Mouse (Mus musculus) neural tube, embryonic 10.5 days (tissue): ENCODE measurements around the gene Pde6d.

ENCODE experiments used
- DNase-seq: peaks from one replicate; pipeline ENCODE4 v3.0.0-alpha.2; 2017; ENCODE audit warnings: low spot score; ENCODE audit errors: extremely low spot score

Pde6d gene

DNA sequence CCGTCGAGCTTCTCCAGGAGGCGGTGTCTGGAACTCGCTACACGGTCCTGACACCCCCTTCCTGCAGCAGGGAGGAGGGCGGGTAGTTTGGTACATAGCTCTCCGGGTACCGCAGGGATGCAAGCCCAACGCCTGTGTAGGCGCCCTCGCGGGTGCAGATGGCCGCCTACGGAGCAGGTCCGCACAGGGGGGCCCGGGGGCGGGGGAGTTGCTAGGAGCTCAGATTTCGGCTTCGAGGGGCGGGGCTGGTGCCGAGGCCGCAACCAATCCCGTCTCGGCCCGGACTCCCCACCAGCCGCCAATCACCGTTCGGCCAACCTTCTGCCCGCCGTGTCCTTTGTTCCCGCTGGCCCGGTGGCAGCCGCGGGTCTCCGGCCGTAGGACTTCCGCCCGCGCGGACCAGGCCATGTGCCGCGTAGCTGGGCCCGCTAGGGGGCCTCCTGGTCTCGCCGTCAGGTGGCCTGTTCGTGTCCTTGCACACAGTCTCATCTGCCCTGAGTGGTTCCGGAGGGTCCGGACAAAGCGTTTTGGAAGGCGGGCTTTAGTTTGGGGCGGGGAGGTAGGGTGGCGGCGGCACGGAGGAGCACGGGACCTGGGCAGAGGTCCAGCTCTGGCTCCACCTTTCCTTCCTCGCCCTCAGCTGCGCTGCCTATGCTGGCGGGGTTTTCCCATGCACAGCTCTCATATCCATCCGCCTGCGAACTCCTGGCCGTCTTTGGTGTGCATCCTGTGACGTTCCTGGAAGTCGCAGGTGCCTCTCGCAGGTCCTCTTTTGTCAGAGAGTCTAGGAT, 78.3 kb downstream of the Pde6d start:
- DNase-seq, result peak; percentile 97

DNA sequence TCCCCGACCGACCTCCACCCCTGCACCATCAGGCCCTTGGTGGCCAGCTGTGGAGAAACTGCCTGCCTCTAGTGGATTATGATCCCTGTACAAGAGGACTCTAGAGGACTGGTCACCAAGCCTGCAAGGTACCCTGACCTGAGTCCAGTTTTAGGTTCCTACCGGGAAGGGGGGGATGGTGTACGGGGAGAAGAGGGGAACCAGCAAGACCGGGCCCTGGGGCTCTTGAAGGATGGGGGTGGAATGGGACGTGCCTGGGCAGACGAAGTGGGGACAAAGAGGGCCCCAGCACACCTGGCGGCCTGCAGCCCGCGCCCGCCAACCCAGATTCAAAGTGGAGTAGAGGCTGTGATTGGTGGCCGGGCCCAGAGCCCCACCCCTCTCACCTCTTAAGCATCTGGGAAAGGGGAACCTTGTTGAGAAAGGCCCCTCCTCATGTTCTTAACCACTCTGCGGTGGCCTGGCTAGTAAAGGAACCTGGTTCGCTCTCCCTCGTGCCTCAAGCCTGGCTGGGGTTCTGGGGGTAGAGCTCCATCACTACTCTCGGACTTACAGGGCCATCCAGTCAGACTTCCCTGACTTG, 79.2 kb downstream of the Pde6d start:
- peak; percentile 79 for DNase-seq

GRCm38 (mm10) chr1:86502221-86503048, 80.0 kb downstream of the Pde6d start:
- DNase-seq, result no peak

DNA sequence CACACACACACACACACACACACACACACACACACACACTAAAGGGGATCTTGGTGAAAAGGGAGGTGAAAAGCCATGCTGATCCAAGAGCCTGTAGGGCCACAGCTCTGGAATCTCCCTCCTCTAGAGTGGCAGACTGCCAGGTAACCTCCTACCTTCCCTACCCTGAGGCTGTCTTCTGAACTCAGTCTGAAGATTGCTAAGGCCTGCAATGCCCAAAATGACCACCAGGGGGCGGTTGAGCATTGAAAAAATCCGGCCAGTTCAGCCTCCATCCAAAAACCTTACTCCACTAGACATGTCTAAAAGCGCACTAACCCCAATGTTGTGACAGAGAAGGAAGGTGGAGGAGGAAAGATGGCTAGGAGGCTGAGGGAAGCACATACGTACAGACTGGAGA, 80.9 kb downstream of the Pde6d start:
- peak; percentile 97 for DNase-seq

DNA sequence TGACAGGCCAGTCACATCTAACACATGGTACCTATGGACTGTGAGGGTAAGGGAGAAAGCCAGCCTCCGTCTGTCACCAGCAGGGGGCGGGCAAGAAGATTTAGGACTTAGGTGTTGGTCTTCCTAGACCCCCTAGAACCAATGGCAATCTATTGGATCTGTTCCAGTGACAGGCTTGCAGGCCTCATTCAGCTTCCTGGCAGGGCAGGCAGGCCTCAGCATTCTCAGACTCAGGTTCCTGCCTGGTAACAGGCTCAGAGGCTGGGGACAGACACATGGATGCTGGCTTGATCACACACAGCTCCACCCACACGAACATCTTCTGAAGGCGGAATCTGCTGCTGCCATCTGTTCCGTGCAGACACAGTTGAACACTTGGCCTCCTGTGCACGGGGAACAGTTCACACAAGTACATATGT, 81.3 kb downstream of the Pde6d start:
- peak; percentile 67 for DNase-seq

DNA sequence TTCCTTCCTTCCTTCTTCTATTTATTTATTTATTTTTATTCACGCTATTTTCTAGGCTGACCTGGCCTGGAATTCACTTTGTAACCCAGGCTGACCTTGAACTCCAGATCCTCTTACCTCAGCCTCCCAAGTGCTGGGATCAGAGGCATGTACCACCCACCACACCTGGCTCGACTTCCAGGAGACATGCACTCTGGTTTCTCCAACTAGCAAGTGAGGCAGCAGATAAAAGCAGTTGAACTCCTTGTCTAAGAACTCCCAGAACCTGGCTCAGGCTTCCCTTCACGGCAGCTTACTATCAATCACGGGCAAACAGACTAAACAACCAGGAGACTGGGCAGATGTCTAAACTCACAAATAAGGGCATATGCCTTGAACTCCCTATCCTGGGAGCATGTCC, 81.7 kb downstream of the Pde6d start:
- no peak for DNase-seq

DNA sequence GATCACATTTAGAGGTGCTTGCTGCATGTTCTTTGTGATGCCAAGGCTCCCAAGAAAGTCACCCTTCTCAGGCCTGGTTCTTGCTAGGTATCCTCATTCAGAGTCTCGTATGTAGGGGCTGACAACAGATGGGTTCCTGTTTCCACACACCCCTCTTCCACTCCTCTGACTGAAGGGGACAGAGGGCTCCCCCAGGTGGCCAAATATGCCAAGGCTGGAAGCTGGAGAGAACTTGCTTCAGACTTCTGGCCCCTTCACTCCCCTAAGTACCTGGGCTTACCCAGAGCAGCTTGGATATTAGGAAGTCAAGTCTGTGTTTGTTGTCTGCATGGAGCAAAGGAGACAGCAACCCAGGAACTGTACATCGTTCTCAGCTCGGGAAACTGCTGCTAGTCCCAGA, 82.5 kb downstream of the Pde6d start:
- DNase-seq, result no peak

GRCm38 (mm10) chr1:86498611-86499010, 83.8 kb downstream of the Pde6d start:
- no peak for DNase-seq

DNA sequence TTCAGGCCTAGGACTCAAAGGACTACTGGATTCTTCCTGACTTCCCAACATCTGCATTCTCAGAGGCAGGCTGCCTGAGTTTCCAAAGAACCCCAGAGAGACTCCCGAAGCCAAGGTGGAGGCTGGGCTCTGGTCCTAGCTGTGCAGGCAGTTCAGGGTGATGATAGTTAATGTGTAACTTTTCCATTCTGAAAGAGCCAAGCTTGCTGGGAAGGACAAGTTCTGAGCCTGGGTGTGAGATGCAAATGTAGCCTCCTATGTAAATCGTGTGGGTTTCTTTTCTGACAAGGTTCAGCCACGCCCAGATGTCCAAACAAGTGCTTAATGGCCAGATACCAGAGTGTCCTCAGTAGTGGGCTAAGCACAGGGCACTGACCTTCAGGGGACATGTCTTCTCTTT, 84.4 kb downstream of the Pde6d start:
- no peak for DNase-seq

DNA sequence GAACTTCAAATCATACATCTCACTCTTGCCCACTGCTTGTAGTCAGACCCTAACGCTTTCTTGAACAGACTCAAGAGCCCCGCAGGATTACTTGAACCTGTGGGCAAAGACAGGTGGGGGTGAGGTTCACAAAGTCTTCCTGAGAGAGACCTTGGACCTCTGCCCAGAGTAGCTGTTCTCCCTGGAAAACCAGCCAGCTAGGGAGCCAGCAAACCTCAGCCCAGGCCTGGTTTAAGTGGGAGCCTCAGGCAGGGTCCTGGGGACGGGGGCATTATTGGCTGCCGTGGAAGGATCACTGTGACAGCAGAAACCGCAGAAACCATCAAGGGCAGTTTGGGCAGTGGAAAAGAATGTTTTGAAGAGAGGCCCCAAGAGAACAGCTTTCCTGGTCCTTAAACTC, 85.1 kb downstream of the Pde6d start:
- DNase-seq, result no peak

DNA sequence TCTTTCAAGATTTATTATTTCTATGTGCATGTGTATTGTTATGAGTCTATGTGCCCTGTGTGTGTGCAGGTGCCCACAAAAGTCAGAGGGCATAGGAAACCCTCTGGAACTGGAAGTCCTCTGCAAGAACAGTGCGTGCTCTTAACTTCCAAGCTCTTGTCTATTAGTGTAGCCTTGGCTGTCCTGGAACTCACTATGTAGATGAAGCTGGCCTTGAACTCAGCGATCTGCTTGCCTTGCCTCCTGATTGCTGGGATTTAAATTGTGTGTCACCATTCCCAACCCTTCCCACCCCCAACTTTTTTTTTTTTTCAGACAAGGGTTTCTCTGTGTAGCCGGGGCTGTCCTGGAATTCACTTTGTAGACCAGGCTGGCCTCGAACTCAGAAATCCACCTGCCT, 86.1 kb downstream of the Pde6d start:
- DNase-seq, result no peak

DNA sequence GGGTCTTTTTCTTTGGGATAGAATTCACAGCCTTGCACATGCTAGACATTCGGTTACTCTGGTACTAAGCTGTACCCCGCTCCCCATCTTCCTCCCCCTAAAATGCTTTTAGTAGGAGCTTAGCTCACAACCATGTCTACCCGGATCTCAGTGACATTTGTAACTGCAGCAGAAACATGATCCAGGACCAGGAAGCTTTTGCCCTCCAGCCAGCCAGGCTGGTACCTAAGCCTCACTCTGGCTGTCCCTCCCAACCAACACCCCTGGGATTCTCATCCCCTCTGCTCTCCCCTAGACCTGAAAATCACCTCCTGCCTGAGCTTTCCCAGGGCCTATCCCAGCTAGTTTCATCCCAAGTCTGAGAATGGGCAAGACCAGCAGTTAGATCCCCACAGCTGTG, 88.6 kb downstream of the Pde6d start:
- DNase-seq, result no peak
